Mouse (Mus musculus): ENCODE measurements around the gene Dnajc13. TPM values are rescaled to one million over a fixed set of nuclear protein-coding genes. Genes with fewer than 3 reads are reported as not detected.
A peak's percentile ranks its signal among the peaks of the same experiment; 100 is the strongest.

The Dnajc13 gene
- 18.8 and 19.3 TPM in 2 replicates for polyA plus RNA-seq (2015; fragmentation: Nextera tagmentation; extraction: Ambion mirVana)

GRCm38 (mm10) chr9:104262823-104263352 is at the start of gene Dnajc13:
Gene Dnajc13, minus strand, starts transcription at chr9:104262930.
- H3K4me2 ChIP-seq = peak within 1 kb of the TSS; percentile 87
- no peaks in the 10 kb centered on the region for H3K36me3 ChIP-seq
- H3K4me3 ChIP-seq (replicated peaks) = peak within 1 kb of the TSS; percentile 97
- H3K9ac ChIP-seq (replicated peaks) = peak within 1 kb of the TSS; percentile 87
- peaks cover 30% of the 10 kb centered on the region for H3K4me1 ChIP-seq
- no peaks in the 10 kb centered on the region for H3K9me3 ChIP-seq (replicated peaks)
- peak; percentile 98 for ATAC-seq (ENCODE audit: low FRiP score)
- WGBS = under 1% methylated on average over 55 of the region's 60 CpGs
- peak within 1 kb of the TSS; percentile 89 for H3K27ac ChIP-seq (replicated peaks)
- H3K27me3 ChIP-seq (replicated peaks) = 0 out of 2 replicates have a peak, but pooled peaks cover 3% of the 10 kb centered on the region

GRCm38 (mm10) chr9:104306734-104307133 is 44.0 kb upstream of the Dnajc13 start:
- no peaks in the 10 kb centered on the region for H3K4me1 ChIP-seq
- H3K9ac ChIP-seq (replicated peaks) = no peak overlapping the region
- no peak for ATAC-seq (ENCODE audit: low FRiP score)
- no peak overlapping the region for H3K27ac ChIP-seq (replicated peaks)
- H3K9me3 ChIP-seq (replicated peaks) = no peaks in the 10 kb centered on the region
- WGBS = 14% methylated on average over 6 of the region's 6 CpGs
- no peak overlapping the region for H3K4me2 ChIP-seq
- H3K4me3 ChIP-seq (replicated peaks) = no peak overlapping the region
- H3K27me3 ChIP-seq (replicated peaks) = no peaks in the 10 kb centered on the region
- no peaks in the 10 kb centered on the region for H3K36me3 ChIP-seq

GRCm38 (mm10) chr9:104305333-104306111 is 42.8 kb upstream of the Dnajc13 start:
- no peak for ATAC-seq (ENCODE audit: low FRiP score)
- Histone ChIP-seq H3K27me3 (replicated peaks) (no peaks in the 10 kb centered on the region), H3K9ac (replicated peaks) (no peak overlapping the region), H3K9me3 (replicated peaks) (no peaks in the 10 kb centered on the region), H3K36me3 (no peaks in the 10 kb centered on the region), H3K4me1 (no peaks in the 10 kb centered on the region), H3K27ac (replicated peaks) (no peak overlapping the region), H3K4me3 (replicated peaks) (no peak overlapping the region), H3K4me2 (no peak overlapping the region)
- WGBS = 92% methylated on average over 6 of the region's 6 CpGs

GRCm38 (mm10) chr9:104304800-104305199 is 42.1 kb upstream of the Dnajc13 start:
- Histone ChIP-seq H3K4me2 (no peak overlapping the region), H3K9me3 (replicated peaks) (no peaks in the 10 kb centered on the region), H3K27me3 (replicated peaks) (no peaks in the 10 kb centered on the region), H3K27ac (replicated peaks) (no peak overlapping the region), H3K36me3 (no peaks in the 10 kb centered on the region), H3K4me3 (replicated peaks) (no peak overlapping the region), H3K4me1 (no peaks in the 10 kb centered on the region), H3K9ac (replicated peaks) (no peak overlapping the region)
- no peak for ATAC-seq (ENCODE audit: low FRiP score)
- WGBS = 73% methylated on average over 10 of the region's 10 CpGs

GRCm38 (mm10) chr9:104304376-104304775 is 41.6 kb upstream of the Dnajc13 start:
- H3K4me3 ChIP-seq (replicated peaks) = no peak overlapping the region
- no peaks in the 10 kb centered on the region for H3K4me1 ChIP-seq
- H3K27me3 ChIP-seq (replicated peaks) = no peaks in the 10 kb centered on the region
- WGBS = 77% methylated on average over 4 of the region's 4 CpGs
- no peak for ATAC-seq (ENCODE audit: low FRiP score)
- H3K36me3 ChIP-seq = no peaks in the 10 kb centered on the region
- H3K9ac ChIP-seq (replicated peaks) = no peak overlapping the region
- no peak overlapping the region for H3K4me2 ChIP-seq
- no peaks in the 10 kb centered on the region for H3K9me3 ChIP-seq (replicated peaks)
- no peak overlapping the region for H3K27ac ChIP-seq (replicated peaks)

- WGBS = 86% methylated on average over 12 of the region's 12 CpGs
- no peak for ATAC-seq (ENCODE audit: low FRiP score)
- H3K9me3 ChIP-seq (replicated peaks) = no peaks in the 10 kb centered on the region
- no peak overlapping the region for H3K4me3 ChIP-seq (replicated peaks)
- no peaks in the 10 kb centered on the region for H3K4me1 ChIP-seq
- no peaks in the 10 kb centered on the region for H3K27me3 ChIP-seq (replicated peaks)
- no peak overlapping the region for H3K27ac ChIP-seq (replicated peaks)
- H3K9ac ChIP-seq (replicated peaks) = no peak overlapping the region
- H3K4me2 ChIP-seq = no peak overlapping the region
- no peaks in the 10 kb centered on the region for H3K36me3 ChIP-seq
Measured at GRCm38 (mm10) chr9:104300569-104300968, 37.8 kb upstream of the Dnajc13 start.

GRCm38 (mm10) chr9:104297041-104297440 is 34.3 kb upstream of the Dnajc13 start:
- H3K9ac ChIP-seq (replicated peaks) = no peak overlapping the region
- no peak overlapping the region for H3K4me3 ChIP-seq (replicated peaks)
- no peaks in the 10 kb centered on the region for H3K27me3 ChIP-seq (replicated peaks)
- no peak overlapping the region for H3K27ac ChIP-seq (replicated peaks)
- H3K36me3 ChIP-seq = no peaks in the 10 kb centered on the region
- WGBS = 88% methylated on average over 3 of the region's 3 CpGs
- ATAC-seq (ENCODE audit: low FRiP score) = no peak
- no peaks in the 10 kb centered on the region for H3K4me1 ChIP-seq
- H3K4me2 ChIP-seq = no peak overlapping the region
- no peaks in the 10 kb centered on the region for H3K9me3 ChIP-seq (replicated peaks)

- ATAC-seq (ENCODE audit: low FRiP score) = no peak
- Histone ChIP-seq H3K27ac (replicated peaks) (no peak overlapping the region), H3K9ac (replicated peaks) (no peak overlapping the region), H3K4me2 (no peak overlapping the region), H3K4me1 (no peaks in the 10 kb centered on the region; the same call in 1 of the 2 replicates), H3K36me3 (no peaks in the 10 kb centered on the region), H3K9me3 (replicated peaks) (no peaks in the 10 kb centered on the region), H3K4me3 (replicated peaks) (no peak overlapping the region), H3K27me3 (replicated peaks) (no peaks in the 10 kb centered on the region)
- 62% methylated on average over 6 of the region's 6 CpGs for WGBS
Measured at GRCm38 (mm10) chr9:104284934-104285333, 22.2 kb upstream of the Dnajc13 start.

GRCm38 (mm10) chr9:104282536-104282935 is 19.8 kb upstream of the Dnajc13 start:
- H3K36me3 ChIP-seq = no peaks in the 10 kb centered on the region
- no peak for ATAC-seq (ENCODE audit: low FRiP score)
- peaks cover 3% of the 10 kb centered on the region; the same call in 1 of the 2 replicates for H3K4me1 ChIP-seq
- no peak overlapping the region for H3K27ac ChIP-seq (replicated peaks)
- H3K27me3 ChIP-seq (replicated peaks) = no peaks in the 10 kb centered on the region
- H3K4me2 ChIP-seq = no peak overlapping the region
- WGBS = 27% methylated on average over 8 of the region's 8 CpGs
- no peak overlapping the region for H3K9ac ChIP-seq (replicated peaks)
- H3K9me3 ChIP-seq (replicated peaks) = no peaks in the 10 kb centered on the region
- no peak overlapping the region for H3K4me3 ChIP-seq (replicated peaks)

GRCm38 (mm10) chr9:104281737-104282136 is 19.0 kb upstream of the Dnajc13 start:
- H3K4me1 ChIP-seq = peaks cover 3% of the 10 kb centered on the region; the same call in 1 of the 2 replicates
- H3K9ac ChIP-seq (replicated peaks) = no peak overlapping the region
- no peaks in the 10 kb centered on the region for H3K36me3 ChIP-seq
- ATAC-seq (ENCODE audit: low FRiP score) = no peak
- H3K4me2 ChIP-seq = no peak overlapping the region
- H3K27ac ChIP-seq (replicated peaks) = no peak overlapping the region
- H3K27me3 ChIP-seq (replicated peaks) = no peaks in the 10 kb centered on the region
- WGBS = 78% methylated on average over 5 of the region's 5 CpGs
- H3K9me3 ChIP-seq (replicated peaks) = no peaks in the 10 kb centered on the region
- no peak overlapping the region for H3K4me3 ChIP-seq (replicated peaks)

GRCm38 (mm10) chr9:104280725-104281495 is 18.2 kb upstream of the Dnajc13 start:
- ATAC-seq (ENCODE audit: low FRiP score) = no peak
- Histone ChIP-seq H3K27me3 (replicated peaks) (no peaks in the 10 kb centered on the region), H3K4me3 (replicated peaks) (no peak overlapping the region), H3K27ac (replicated peaks) (no peak overlapping the region), H3K4me1 (peaks cover 3% of the 10 kb centered on the region; the same call in 1 of the 2 replicates), H3K36me3 (no peaks in the 10 kb centered on the region), H3K9ac (replicated peaks) (no peak overlapping the region), H3K9me3 (replicated peaks) (no peaks in the 10 kb centered on the region), H3K4me2 (no peak overlapping the region)
- WGBS = 81% methylated on average over 8 of the region's 8 CpGs

All from neural tube, embryonic 15.5 days (tissue).